Comparison of ENCODE assay signal across 8 mouse cellular contexts in the genomic region with DNA sequence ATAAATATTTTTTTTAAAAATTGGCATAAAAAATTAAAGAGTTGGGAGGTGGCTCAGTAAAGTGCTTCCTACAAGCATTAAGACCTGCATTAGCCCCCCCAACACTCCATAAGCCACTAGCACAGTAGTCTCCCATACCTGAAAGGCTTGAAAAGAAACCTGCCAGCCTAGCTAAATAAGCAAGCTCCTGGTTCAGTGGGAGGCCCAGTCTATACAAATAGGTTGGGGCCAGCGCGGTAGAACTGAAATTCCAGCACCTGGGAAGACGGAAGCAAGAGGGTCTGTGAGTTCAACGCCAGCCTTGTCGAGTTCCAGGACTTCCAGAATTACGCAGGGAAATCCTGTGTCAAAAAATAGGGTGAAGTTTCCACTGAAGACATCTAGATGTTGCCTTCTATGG. TPM values are rescaled to one million over a fixed set of nuclear protein-coding genes. Genes with fewer than 3 reads are reported as not detected.
DNase-seq lines count a peak whose midpoint lies in the region; ATAC-seq and TF ChIP-seq lines count a peak whose summit lies in the region.

No protein-coding gene starts in this region.

- H3K4me1 ChIP-seq in heart, embryonic 11.5 days (ENCODE audit: control insufficient read depth, insufficient read depth, low read length), result peaks cover 15% of the 10 kb centered on the region
- peaks cover 2 to 4% of the 10 kb centered on the region in 2 experiments; a peak in 2 of 4 replicates for H3K4me1 ChIP-seq in ES-E14 (ENCODE audit: control insufficient read depth in 2 of 2, insufficient read depth in 2 of 2, low read length in 2 of 2, poor library complexity in 1 of 2)
- peaks cover 15% of the 10 kb centered on the region for H3K4me1 ChIP-seq in hindbrain, embryonic 10.5 days (replicated peaks)
- H3K4me1 ChIP-seq in midbrain, embryonic 11.5 days (ENCODE audit: control insufficient read depth, insufficient read depth, low read length), result peaks cover 8% of the 10 kb centered on the region

- in situ Hi-C loops in ES-E14 (cut with MboI; ENCODE audit: low sequenced_read_pairs in 2 of 2, unreplicated experiment in 2 of 2), result no loop called here

- DNase-seq in heart, postnatal 25 days (ENCODE audit: low spot score), result no peak
- no peak for DNase-seq in ES-E14 (ENCODE audit: low read depth, low spot score)
- DNase-seq in hindbrain, embryonic 10.5 days (ENCODE audit: low spot score), result no peak
- peak; percentile 84 for DNase-seq in midbrain, embryonic 11.5 days (ENCODE audit: low spot score, missing footprints)
- DNase-seq in frontal cortex, postnatal 14 days (ENCODE audit: low spot score in 2 of 2), result no peak
- DNase-seq in Muller cell, postnatal 12 days (ENCODE audit: inconsistent ontology term), result no peak
- no peak for DNase-seq in left cerebral cortex, postnatal 4 days

- H3K4me2 ChIP-seq in heart, embryonic 11.5 days, result peak overlapping the region; percentile 88
- no peak overlapping the region for H3K4me2 ChIP-seq in midbrain, embryonic 11.5 days

- ATAC-seq in heart, embryonic 11.5 days (replicated peaks; ENCODE audit: insufficient number of reproducible peaks, low FRiP score, low TSS enrichment), result no peak
- no peak for ATAC-seq in midbrain, embryonic 11.5 days (ENCODE audit: low FRiP score)

- H3K9me3 ChIP-seq in heart, embryonic 11.5 days (replicated peaks; ENCODE audit: control insufficient read depth, low read length), result no peaks in the 10 kb centered on the region
- H3K9me3 ChIP-seq in ES-E14 (ENCODE audit: control insufficient read depth, insufficient read depth, low read depth, low read length), result no peaks in the 10 kb centered on the region
- H3K9me3 ChIP-seq in hindbrain, embryonic 10.5 days, result no peaks in the 10 kb centered on the region
- H3K9me3 ChIP-seq in midbrain, embryonic 11.5 days (ENCODE audit: control insufficient read depth, low read length), result no peaks in the 10 kb centered on the region

- no peaks in the 10 kb centered on the region for H3K27me3 ChIP-seq in heart, embryonic 11.5 days (ENCODE audit: control insufficient read depth, insufficient read depth, low read length)
- H3K27me3 ChIP-seq in hindbrain, embryonic 10.5 days (ENCODE audit: insufficient read depth, poor library complexity, severe bottlenecking), result no peaks in the 10 kb centered on the region
- H3K27me3 ChIP-seq in midbrain, embryonic 11.5 days (ENCODE audit: control insufficient read depth, insufficient read depth, low read length), result no peaks in the 10 kb centered on the region

- H3K36me3 ChIP-seq in heart, embryonic 11.5 days (ENCODE audit: control insufficient read depth, insufficient read depth, low read length), result no peaks in the 10 kb centered on the region
- no peaks in the 10 kb centered on the region for H3K36me3 ChIP-seq in ES-E14 (ENCODE audit: control insufficient read depth, insufficient read depth, low read length, poor library complexity, severe bottlenecking)
- peaks cover 4% of the 10 kb centered on the region; the same call in 1 of the 2 replicates for H3K36me3 ChIP-seq in hindbrain, embryonic 10.5 days
- H3K36me3 ChIP-seq in midbrain, embryonic 11.5 days (ENCODE audit: control insufficient read depth, insufficient read depth, low read length), result no peaks in the 10 kb centered on the region

- intact Hi-C loops in heart, postnatal 25 days (cut with DNase I), result no loop called here
- intact Hi-C loops in left cerebral cortex, postnatal 4 days (cut with DNase I), result no loop called here

- no peak overlapping the region for H3K9ac ChIP-seq in heart, embryonic 11.5 days (ENCODE audit: low read depth, low read length)
- H3K9ac ChIP-seq in ES-E14 (ENCODE audit: insufficient read depth, low read depth, low read length, poor library complexity, severe bottlenecking), result peak overlapping the region; percentile 71; the same call in 1 of the 2 replicates
- no peak overlapping the region for H3K9ac ChIP-seq in midbrain, embryonic 11.5 days (ENCODE audit: low read length)

- peak overlapping the region; percentile 99 for H3K27ac ChIP-seq in heart, embryonic 11.5 days (ENCODE audit: low read depth, low read length)
- H3K27ac ChIP-seq in ES-E14 (ENCODE audit: insufficient read depth, low read depth, low read length, poor library complexity, severe bottlenecking), result peak overlapping the region; percentile 55; the same call in 1 of the 2 replicates
- peak overlapping the region; percentile 100; the same call in 1 of the 2 replicates for H3K27ac ChIP-seq in hindbrain, embryonic 10.5 days
- no peak overlapping the region for H3K27ac ChIP-seq in midbrain, embryonic 11.5 days (ENCODE audit: low read depth, low read length)

- peak overlapping the region; percentile 74 for H3K4me3 ChIP-seq in heart, embryonic 11.5 days (ENCODE audit: low read depth, low read length)
- peak overlapping the region; percentile 75 to 93; a peak in 2 of 4 replicates for H3K4me3 ChIP-seq in ES-E14 (ENCODE audit: insufficient read depth in 1 of 2, low read depth in 1 of 2, low read length in 2 of 2, poor library complexity in 1 of 2, severe bottlenecking in 1 of 2)
- H3K4me3 ChIP-seq in hindbrain, embryonic 10.5 days, result no peak overlapping the region
- no peak overlapping the region for H3K4me3 ChIP-seq in midbrain, embryonic 11.5 days (ENCODE audit: low read depth, low read length)

- WGBS in heart, embryonic 11.5 days (ENCODE audit: insufficient replicate concordance), result 92% methylated on average over 6 of the region's 6 CpGs
- WGBS in hindbrain, embryonic 10.5 days, result 92% methylated on average over 6 of the region's 6 CpGs
- WGBS in midbrain, embryonic 11.5 days, result 91% methylated on average over 6 of the region's 6 CpGs

TF ChIP-seq in ES-E14, 5 proteins besides CTCF, POLR2A, EP300 and RAD21:
- no peak for TF ChIP-seq MAFK (IDR thresholded peaks at IDR 0.05; ENCODE audit: insufficient read depth, low read depth, low read length)
- no peak for TF ChIP-seq ZC3H11A (IDR thresholded peaks at IDR 0.05; ENCODE audit: borderline replicate concordance, low read depth, low read length)
- TF ChIP-seq HCFC1 (IDR thresholded peaks at IDR 0.05; ENCODE audit: borderline replicate concordance, insufficient read depth, low read length), result no peak
- TF ChIP-seq ZNF384 (IDR thresholded peaks at IDR 0.05; ENCODE audit: low read depth, low read length), result no peak
- no peak for TF ChIP-seq CHD2 (IDR thresholded peaks at IDR 0.05; ENCODE audit: low read depth, low read length)

RNA-seq across cellular contexts. Expression of a gene that starts 5.0 kb away (rescaled TPM):
- polyA plus RNA-seq in heart, embryonic 11.5 days (2014; fragmentation: Nextera tagmentation; extraction: Ambion mirVana), result 105 and 117 TPM in 2 replicates
- total RNA-seq in heart, postnatal 25 days (2021), result 10 to 100 TPM; 58.6 to 62.3 TPM
- total RNA-seq in ES-E14 (2012; rRNA removed), result 47.1 and 62.0 TPM in 2 replicates
- polyA plus RNA-seq in hindbrain, embryonic 10.5 days (2016; fragmentation: Nextera tagmentation; extraction: Ambion mirVana), result 124 and 135 TPM in 2 replicates
- 117 and 118 TPM in 2 replicates for polyA plus RNA-seq in midbrain, embryonic 11.5 days (2014; fragmentation: Nextera tagmentation; extraction: Ambion mirVana)
- 10 to 100 TPM; 43.1 to 55.8 TPM for total RNA-seq in left cerebral cortex, postnatal 4 days (2021)

RNA-seq across cellular contexts. Expression of a gene that starts 28.2 kb away (rescaled TPM):
- 1.2 and 1.6 TPM in 2 replicates for polyA plus RNA-seq in heart, embryonic 11.5 days (2014; fragmentation: Nextera tagmentation; extraction: Ambion mirVana)
- total RNA-seq in heart, postnatal 25 days (2021), result under 1 TPM in 1 of 2 experiments, not detected in 1; 0.05 TPM
- 4.5 and 6.7 TPM in 2 replicates for total RNA-seq in ES-E14 (2012; rRNA removed)
- 3.9 and 5.2 TPM in 2 replicates for polyA plus RNA-seq in hindbrain, embryonic 10.5 days (2016; fragmentation: Nextera tagmentation; extraction: Ambion mirVana)
- polyA plus RNA-seq in midbrain, embryonic 11.5 days (2014; fragmentation: Nextera tagmentation; extraction: Ambion mirVana), result 3.4 and 3.5 TPM in 2 replicates
- total RNA-seq in left cerebral cortex, postnatal 4 days (2021), result 10 to 100 TPM; 74.4 to 75.8 TPM

Comparison
In these comparisons a context has a peak if more than half of its experiments do, and no peak if none do; other contexts are left out.
1. H3K4me3 ChIP-seq: peak in heart, embryonic 11.5 days (single experiment) and ES-E14 (2 of 2); none in hindbrain, embryonic 10.5 days (single experiment) and midbrain, embryonic 11.5 days (single experiment).